Mouse (Mus musculus): ENCODE measurements around the gene Akap10. TPM values are rescaled to one million over a fixed set of nuclear protein-coding genes. Genes with fewer than 3 reads are reported as not detected.
"Not testable (repeated sequence)": the region's sequence is repeated elsewhere in the genome, so short reads cannot be mapped to it uniquely, and the experiment has no call there.

The Akap10 gene
- polyA plus RNA-seq, 1 experiment from 2014 or later, result 10.3 TPM

GRCm38 (mm10) chr11:61853659-61854058 lies 76.4 kb downstream of the Akap10 start:
- Histone ChIP-seq H3K4me3 (ENCODE audit: low read depth, low read length) (peak overlapping the region; percentile 95), H3K4me2 (ENCODE audit: low read length) (peak overlapping the region; percentile 80), H3K9ac (ENCODE audit: low read depth, low read length) (peak overlapping the region; percentile 100), H3K27me3 (ENCODE audit: control insufficient read depth, insufficient read depth, low read depth, low read length) (no peaks in the 10 kb centered on the region), H3K36me3 (ENCODE audit: control insufficient read depth, insufficient read depth, low read length) (no peaks in the 10 kb centered on the region), H3K9me3 (replicated peaks; ENCODE audit: control insufficient read depth, low read length, poor library complexity, severe bottlenecking) (no peaks in the 10 kb centered on the region), H3K27ac (ENCODE audit: low read length) (peak overlapping the region; percentile 94), H3K4me1 (ENCODE audit: control insufficient read depth, insufficient read depth, low read length) (peaks cover 32% of the 10 kb centered on the region)
- WGBS, result 11% methylated on average over 5 of the region's 5 CpGs
- no peak for ATAC-seq

- ATAC-seq, result no peak
- H3K27me3 ChIP-seq (ENCODE audit: control insufficient read depth, insufficient read depth, low read depth, low read length), result no peaks in the 10 kb centered on the region
- H3K9ac ChIP-seq (ENCODE audit: low read depth, low read length), result no peak overlapping the region
- H3K4me2 ChIP-seq (ENCODE audit: low read length), result peak overlapping the region; percentile 44
- no peak overlapping the region for H3K4me3 ChIP-seq (ENCODE audit: low read depth, low read length)
- H3K9me3 ChIP-seq (replicated peaks; ENCODE audit: control insufficient read depth, low read length, poor library complexity, severe bottlenecking), result no peaks in the 10 kb centered on the region
- no peaks in the 10 kb centered on the region for H3K36me3 ChIP-seq (ENCODE audit: control insufficient read depth, insufficient read depth, low read length)
- H3K27ac ChIP-seq (ENCODE audit: low read length), result no peak overlapping the region
- H3K4me1 ChIP-seq (ENCODE audit: control insufficient read depth, insufficient read depth, low read length), result peaks cover 32% of the 10 kb centered on the region
Measured at GRCm38 (mm10) chr11:61852916-61853315, 77.1 kb downstream of the Akap10 start.

- Histone ChIP-seq H3K9ac (ENCODE audit: low read depth, low read length) (no peak overlapping the region), H3K4me1 (ENCODE audit: control insufficient read depth, insufficient read depth, low read length) (peaks cover 32% of the 10 kb centered on the region), H3K9me3 (replicated peaks; ENCODE audit: control insufficient read depth, low read length, poor library complexity, severe bottlenecking) (no peaks in the 10 kb centered on the region), H3K27ac (ENCODE audit: low read length) (no peak overlapping the region), H3K36me3 (ENCODE audit: control insufficient read depth, insufficient read depth, low read length) (no peaks in the 10 kb centered on the region), H3K4me3 (ENCODE audit: low read depth, low read length) (no peak overlapping the region), H3K27me3 (ENCODE audit: control insufficient read depth, insufficient read depth, low read depth, low read length) (no peaks in the 10 kb centered on the region), H3K4me2 (ENCODE audit: low read length) (no peak overlapping the region)
- ATAC-seq, result no peak
- WGBS, result 85% methylated on average over 3 of the region's 3 CpGs
Measured at GRCm38 (mm10) chr11:61851195-61851594, 78.9 kb downstream of the Akap10 start.

GRCm38 (mm10) chr11:61840663-61841062 lies 89.4 kb downstream of the Akap10 start:
- not testable (repeated sequence) for H3K27ac ChIP-seq (ENCODE audit: low read length); H3K4me1 ChIP-seq (ENCODE audit: control insufficient read depth, insufficient read depth, low read length); H3K4me3 ChIP-seq (ENCODE audit: low read depth, low read length); H3K9me3 ChIP-seq (replicated peaks; ENCODE audit: control insufficient read depth, low read length, poor library complexity, severe bottlenecking); H3K27me3 ChIP-seq (ENCODE audit: control insufficient read depth, insufficient read depth, low read depth, low read length); H3K4me2 ChIP-seq (ENCODE audit: low read length); ATAC-seq; H3K9ac ChIP-seq (ENCODE audit: low read depth, low read length)
- peaks cover 11% of the 10 kb centered on the region for H3K36me3 ChIP-seq (ENCODE audit: control insufficient read depth, insufficient read depth, low read length)
- WGBS, result 58% methylated on average over 3 of the region's 3 CpGs

DNA sequence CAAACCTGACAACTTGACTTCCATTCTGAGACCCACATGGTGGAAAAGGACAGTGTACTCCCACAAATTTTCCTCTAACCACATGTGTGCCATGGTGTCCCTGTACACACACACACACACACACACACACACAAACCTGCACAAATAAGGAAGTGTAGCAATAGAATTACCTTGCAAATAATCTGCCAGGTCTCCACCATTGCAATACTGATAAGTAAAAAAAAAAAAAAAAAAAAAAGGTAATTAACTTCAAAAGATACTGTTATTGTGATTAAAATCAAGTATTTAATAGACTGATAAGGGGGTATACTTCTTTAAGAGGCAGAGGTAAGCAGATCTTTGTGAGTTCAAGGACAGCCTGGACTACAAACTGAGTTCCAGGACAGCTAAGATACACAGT lies 90.1 kb downstream of the Akap10 start:
- H3K4me3 ChIP-seq (ENCODE audit: low read depth, low read length), result no peak overlapping the region
- H3K4me1 ChIP-seq (ENCODE audit: control insufficient read depth, insufficient read depth, low read length), result no peaks in the 10 kb centered on the region
- no peak for ATAC-seq
- no peaks in the 10 kb centered on the region for H3K27me3 ChIP-seq (ENCODE audit: control insufficient read depth, insufficient read depth, low read depth, low read length)
- no peak overlapping the region for H3K27ac ChIP-seq (ENCODE audit: low read length)
- no peaks in the 10 kb centered on the region for H3K9me3 ChIP-seq (replicated peaks; ENCODE audit: control insufficient read depth, low read length, poor library complexity, severe bottlenecking)
- H3K36me3 ChIP-seq (ENCODE audit: control insufficient read depth, insufficient read depth, low read length), result peaks cover 11% of the 10 kb centered on the region
- H3K4me2 ChIP-seq (ENCODE audit: low read length), result no peak overlapping the region
- H3K9ac ChIP-seq (ENCODE audit: low read depth, low read length), result no peak overlapping the region

- Histone ChIP-seq H3K4me2 (ENCODE audit: low read length) (no peak overlapping the region), H3K9ac (ENCODE audit: low read depth, low read length) (no peak overlapping the region), H3K36me3 (ENCODE audit: control insufficient read depth, insufficient read depth, low read length) (peaks cover 13% of the 10 kb centered on the region), H3K4me3 (ENCODE audit: low read depth, low read length) (no peak overlapping the region), H3K27me3 (ENCODE audit: control insufficient read depth, insufficient read depth, low read depth, low read length) (no peaks in the 10 kb centered on the region), H3K27ac (ENCODE audit: low read length) (no peak overlapping the region), H3K9me3 (replicated peaks; ENCODE audit: control insufficient read depth, low read length, poor library complexity, severe bottlenecking) (no peaks in the 10 kb centered on the region), H3K4me1 (ENCODE audit: control insufficient read depth, insufficient read depth, low read length) (no peaks in the 10 kb centered on the region)
- no peak for ATAC-seq
- WGBS, result 100% methylated on average over 1 of the region's 1 CpGs
Measured at GRCm38 (mm10) chr11:61839182-61839581, 90.9 kb downstream of the Akap10 start.

Other genes with a start within 250 kb of the Akap10 start
- 0.11 and 0.26 TPM in 2 replicates for gene Fam83g, start 246.2 kb downstream of the Akap10 start, polyA plus RNA-seq (2015; fragmentation: Nextera tagmentation; extraction: Ambion mirVana)
- not detected in 2 replicates for gene Slc5a10, start 209.4 kb downstream of the Akap10 start, polyA plus RNA-seq (2015; fragmentation: Nextera tagmentation; extraction: Ambion mirVana)
- 55.3 TPM in 2 replicates for gene Prpsap2, start 168.2 kb downstream of the Akap10 start, polyA plus RNA-seq (2015; fragmentation: Nextera tagmentation; extraction: Ambion mirVana)
- gene Ulk2, start 75.2 kb downstream of the Akap10 start, polyA plus RNA-seq (2015; fragmentation: Nextera tagmentation; extraction: Ambion mirVana), result 43.9 and 44.0 TPM in 2 replicates
- 8.0 and 9.9 TPM in 2 replicates for gene Specc1, start 26.5 kb upstream of the Akap10 start, polyA plus RNA-seq (2015; fragmentation: Nextera tagmentation; extraction: Ambion mirVana)